ENCODE assay signal across 23 mouse cellular contexts in genomic region chr6:147871033-147871432, GRCm38 (mm10).
DNase-seq lines count a peak whose midpoint lies in the region; ATAC-seq and TF ChIP-seq lines count a peak whose summit lies in the region.
"Had no signal": no experiment of that assay in that cellular context is flagged by ENCODE, and none has a peak within 500 bp of the region (broad histone marks: within the 10 kb centered on the region; RNA-seq: fewer than 3 reads in every experiment).

No protein-coding gene starts in this region.

- ATAC-seq in kidney, embryonic 14.5 days (ENCODE audit: low FRiP score, low TSS enrichment): peak; percentile 95
- ATAC-seq in kidney, embryonic 16.5 days (ENCODE audit: low FRiP score, low TSS enrichment): peak; percentile 91
- ATAC-seq: forebrain, embryonic 14.5 days; forebrain, embryonic 16.5 days had no signal

- no peak overlapping the region for H3K27ac ChIP-seq in kidney, embryonic 14.5 days (ENCODE audit: low read depth, low read length)
- H3K27ac ChIP-seq in kidney, adult 2 months (ENCODE audit: insufficient read depth, low read depth, low read length): no peak overlapping the region
- no peak overlapping the region for H3K27ac ChIP-seq in kidney, embryonic 16.5 days (ENCODE audit: low read length)
- H3K27ac ChIP-seq: embryonic facial prominence, embryonic 13.5 days; embryonic facial prominence, embryonic 15.5 days; forebrain, embryonic 10.5 days; forebrain, embryonic 12.5 days had no signal

- WGBS in kidney, embryonic 14.5 days: 29% methylated on average over 3 of the region's 3 CpGs
- WGBS in kidney, adult 2 months: 34% methylated on average over 3 of the region's 3 CpGs
- 33% methylated on average over 3 of the region's 3 CpGs for WGBS in kidney, embryonic 16.5 days

- H3K27me3 ChIP-seq in kidney, embryonic 14.5 days (ENCODE audit: control insufficient read depth, insufficient read depth, low read length): no peaks in the 10 kb centered on the region
- no peaks in the 10 kb centered on the region for H3K27me3 ChIP-seq in kidney, adult 2 months (replicated peaks; ENCODE audit: control insufficient read depth, insufficient read depth, low read length)
- no peaks in the 10 kb centered on the region for H3K27me3 ChIP-seq in kidney, embryonic 16.5 days (ENCODE audit: insufficient read depth, low read length)
- H3K27me3 ChIP-seq: embryonic facial prominence, embryonic 13.5 days; embryonic facial prominence, embryonic 15.5 days; forebrain, embryonic 12.5 days had no signal

- no peak for TF ChIP-seq CTCF in kidney, adult 2 months (conservative IDR thresholded peaks at IDR 0.05; ENCODE audit: insufficient read depth, insufficient read length, low read depth, low read length)

- no peak overlapping the region for H3K4me2 ChIP-seq in kidney, embryonic 14.5 days (replicated peaks; ENCODE audit: low read depth, low read length)
- H3K4me2 ChIP-seq in kidney, embryonic 16.5 days (replicated peaks; ENCODE audit: low read depth, low read length): no peak overlapping the region; the same call in 1 of the 2 replicates
- H3K4me2 ChIP-seq: embryonic facial prominence, embryonic 13.5 days; embryonic facial prominence, embryonic 15.5 days; forebrain, embryonic 12.5 days had no signal

- H3K4me1 ChIP-seq in kidney, embryonic 14.5 days (ENCODE audit: control insufficient read depth, insufficient read depth, low read length): no peaks in the 10 kb centered on the region
- H3K4me1 ChIP-seq in kidney, adult 2 months (ENCODE audit: control insufficient read depth, insufficient read depth, low read length): no peaks in the 10 kb centered on the region
- no peaks in the 10 kb centered on the region for H3K4me1 ChIP-seq in kidney, embryonic 16.5 days (ENCODE audit: insufficient read depth, low read length)
- H3K4me1 ChIP-seq: embryonic facial prominence, embryonic 13.5 days; embryonic facial prominence, embryonic 15.5 days; forebrain, embryonic 10.5 days; forebrain, embryonic 12.5 days had no signal

- no peaks in the 10 kb centered on the region for H3K36me3 ChIP-seq in kidney, embryonic 14.5 days (ENCODE audit: control insufficient read depth, insufficient read depth, low read length)
- H3K36me3 ChIP-seq in kidney, adult 2 months (ENCODE audit: control insufficient read depth, insufficient read depth, low read length): no peaks in the 10 kb centered on the region
- H3K36me3 ChIP-seq in kidney, embryonic 16.5 days (ENCODE audit: insufficient read depth, low read length): no peaks in the 10 kb centered on the region
- H3K36me3 ChIP-seq: embryonic facial prominence, embryonic 13.5 days; embryonic facial prominence, embryonic 15.5 days; forebrain, embryonic 10.5 days; forebrain, embryonic 12.5 days had no signal

- no peak for TF ChIP-seq POLR2A in kidney, adult 2 months (IDR thresholded peaks at IDR 0.05; ENCODE audit: low read depth, low read length)

- H3K4me3 ChIP-seq in kidney, embryonic 14.5 days (ENCODE audit: low read length): no peak overlapping the region
- no peak overlapping the region for H3K4me3 ChIP-seq in kidney, adult 2 months (ENCODE audit: insufficient read depth, low read depth, low read length)
- no peak overlapping the region for H3K4me3 ChIP-seq in kidney, embryonic 16.5 days (ENCODE audit: low read length)
- H3K4me3 ChIP-seq: embryonic facial prominence, embryonic 13.5 days; embryonic facial prominence, embryonic 15.5 days; erythroblast, embryonic 14.5 days; forebrain, embryonic 10.5 days; forebrain, embryonic 12.5 days had no signal

- H3K9ac ChIP-seq in kidney, embryonic 14.5 days (ENCODE audit: low read depth, low read length): no peak overlapping the region
- H3K9ac ChIP-seq in kidney, embryonic 16.5 days (replicated peaks; ENCODE audit: low read length): no peak overlapping the region
- H3K9ac ChIP-seq: embryonic facial prominence, embryonic 13.5 days; embryonic facial prominence, embryonic 15.5 days; forebrain, embryonic 12.5 days had no signal

- no peaks in the 10 kb centered on the region for H3K9me3 ChIP-seq in kidney, embryonic 14.5 days (ENCODE audit: control insufficient read depth, low read length)
- H3K9me3 ChIP-seq in kidney, embryonic 16.5 days (ENCODE audit: low read length): no peaks in the 10 kb centered on the region
- H3K9me3 ChIP-seq: embryonic facial prominence, embryonic 13.5 days; embryonic facial prominence, embryonic 15.5 days; forebrain, embryonic 10.5 days; forebrain, embryonic 12.5 days had no signal

- no peak for DNase-seq in kidney, adult 2 months
- no peak for DNase-seq in kidney, postnatal 14 days
- peak; percentile 11 for DNase-seq in 3T3-L1 (ENCODE audit: low read depth, low spot score)
- no peak for DNase-seq in lung, postnatal 4 days
- DNase-seq: adrenal gland, adult 2 months; adrenal gland, postnatal 10 days; adrenal gland, postnatal 25 days; cerebellum, adult 11 months; cerebellum, adult 18-20 months; cerebellum, adult 8-10 months; cerebellum, adult 9-11 months; cerebellum, postnatal 14 days; cerebellum, postnatal 36 days; embryo, embryonic 11 days had no signal
